Mouse (Mus musculus) bone marrow macrophage, adult 2 months (primary cell): ENCODE results near the gene Samd10. TPM values are rescaled to one million over a fixed set of nuclear protein-coding genes. Genes with fewer than 3 reads are reported as not detected.
A peak's percentile ranks its signal among the peaks of the same experiment; 100 is the strongest.

Experiments
- H3K27ac ChIP-seq: 2 replicates; pipeline ENCODE4 v1.5.1; 2012; ENCODE audit warnings: low read depth, low read length; ENCODE audit not compliant: insufficient read depth
- H3K4me1 ChIP-seq: 2 replicates; pipeline ENCODE4 v1.6.1; 2012; ENCODE audit warnings: low read length; ENCODE audit not compliant: control insufficient read depth, insufficient read depth
- H3K4me3 ChIP-seq: 2 replicates; pipeline ENCODE4 v1.5.1; 2012; ENCODE audit warnings: mild to moderate bottlenecking, low read length, moderate library complexity; ENCODE audit not compliant: insufficient read depth
- CTCF ChIP-seq: IDR thresholded peaks from 2 replicates; pipeline ENCODE4 v1.5.1; 2012; ENCODE audit warnings: low read depth, mild to moderate bottlenecking, low read length, moderate library complexity
- POLR2A ChIP-seq: IDR thresholded peaks from 2 replicates; pipeline ENCODE4 v1.6.1; 2012; ENCODE audit warnings: mild to moderate bottlenecking, low read depth, low read length, borderline replicate concordance
- polyA plus RNA-seq: library from polyadenylated mRNA; stranded (reverse); fragments of >200 nt; gene quantifications from 2 replicates; pipeline ENCODE4 v1.2.4, GENCODE M21; 2012; ENCODE audit not compliant: missing spikeins, insufficient read depth, insufficient read length

Gene Samd10
- 5.0 and 5.3 TPM in 2 replicates for polyA plus RNA-seq

- Histone ChIP-seq H3K27ac (peak within 1 kb of the TSS; percentile 22), H3K4me3 (peak within 1 kb of the TSS; percentile 63), H3K4me1 (peaks cover 18% of the 10 kb centered on the region)
- TF ChIP-seq CTCF (no peak), POLR2A (no peak)
These were observed at the start of gene Samd10 for GRCm38 (mm10) chr2:181598454-181599351. Gene Samd10 (minus strand): TSS chr2:181599212.

DNA sequence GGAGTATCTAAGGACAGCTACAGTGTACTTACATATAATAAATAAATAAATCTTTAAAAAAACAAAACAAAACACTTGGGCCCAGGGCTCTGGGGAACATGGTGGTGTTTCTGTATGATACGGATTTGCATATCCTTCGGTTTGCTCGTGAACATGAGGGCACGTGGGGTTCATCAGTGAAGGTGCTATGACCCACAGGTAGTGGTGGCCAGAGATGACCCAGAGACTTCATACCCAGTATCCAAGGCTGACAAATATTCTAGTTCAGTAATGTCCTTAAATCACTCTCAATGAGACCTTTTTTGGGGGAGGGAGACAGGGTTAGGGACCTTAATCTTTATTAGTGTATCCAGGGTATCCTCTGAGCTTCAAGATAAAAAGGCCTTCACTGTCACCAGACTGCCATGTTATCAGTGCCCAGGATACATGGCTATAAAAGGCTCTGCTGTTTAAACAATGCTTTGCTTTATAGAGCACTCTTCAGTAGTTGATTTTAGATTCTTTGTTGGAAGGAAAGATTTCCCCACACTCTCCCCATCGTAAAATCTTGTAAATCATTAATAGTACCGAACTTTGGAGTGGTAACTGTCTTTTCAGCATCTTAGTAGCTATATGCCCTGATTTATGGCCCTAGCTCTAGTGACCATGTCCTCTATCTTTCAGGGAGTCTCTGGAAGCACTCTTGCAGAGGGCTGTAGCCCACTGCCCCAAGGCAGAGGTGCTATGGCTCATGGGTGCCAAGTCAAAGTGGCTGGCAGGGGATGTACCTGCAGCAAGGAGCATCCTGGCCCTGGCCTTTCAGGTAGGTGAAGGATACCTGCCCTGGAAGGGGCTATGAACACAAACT, 47.8 kb upstream of the Samd10 start:
- Histone ChIP-seq H3K4me3 (no peak overlapping the region), H3K4me1 (no peaks in the 10 kb centered on the region), H3K27ac (no peak overlapping the region)
- TF ChIP-seq CTCF: no peak
- no peak for TF ChIP-seq POLR2A

DNA sequence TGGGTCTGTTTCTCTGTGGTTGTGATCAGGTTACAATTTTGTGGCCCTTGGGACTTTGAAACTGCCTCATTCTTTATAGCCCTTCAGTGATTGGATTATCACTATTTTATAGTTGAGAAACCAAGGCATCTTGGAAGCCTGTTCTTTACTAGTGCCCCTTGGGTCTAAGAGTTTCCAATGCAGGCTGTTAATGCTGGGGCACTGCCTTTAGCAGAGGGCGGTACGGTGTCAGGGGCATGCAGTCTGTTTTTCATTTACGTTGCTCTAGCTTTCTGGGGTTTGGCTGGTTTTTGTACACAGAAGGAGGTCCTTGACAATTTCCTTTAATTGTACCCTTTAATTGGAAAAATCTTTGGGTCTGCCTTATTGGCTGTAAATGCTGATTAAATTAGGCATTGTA, 46.7 kb upstream of the Samd10 start:
- no peak overlapping the region for H3K4me3 ChIP-seq
- peaks cover 3% of the 10 kb centered on the region for H3K4me1 ChIP-seq
- no peak for TF ChIP-seq CTCF
- TF ChIP-seq POLR2A: no peak
- no peak overlapping the region for H3K27ac ChIP-seq

GRCm38 (mm10) chr2:181644361-181644760, 45.3 kb upstream of the Samd10 start:
- 0 out of 2 replicates have a peak, but pooled peaks have one; percentile 29 for TF ChIP-seq CTCF
- TF ChIP-seq POLR2A: no peak

GRCm38 (mm10) chr2:181635865-181636264, 36.9 kb upstream of the Samd10 start:
- no peak for TF ChIP-seq POLR2A
- no peak for TF ChIP-seq CTCF
- Histone ChIP-seq H3K27ac (no peak overlapping the region), H3K4me3 (no peak overlapping the region), H3K4me1 (peaks cover 4% of the 10 kb centered on the region)

More at GRCm38 (mm10) chr2:181644361-181644760, 45.3 kb upstream of the Samd10 start:
- no peak overlapping the region for H3K4me3 ChIP-seq
- peaks cover 6% of the 10 kb centered on the region for H3K4me1 ChIP-seq
- no peak overlapping the region for H3K27ac ChIP-seq

GRCm38 (mm10) chr2:181632624-181633023, 33.6 kb upstream of the Samd10 start:
- Histone ChIP-seq H3K27ac (no peak overlapping the region), H3K4me3 (no peak overlapping the region), H3K4me1 (no peaks in the 10 kb centered on the region)
- TF ChIP-seq POLR2A: no peak

DNA sequence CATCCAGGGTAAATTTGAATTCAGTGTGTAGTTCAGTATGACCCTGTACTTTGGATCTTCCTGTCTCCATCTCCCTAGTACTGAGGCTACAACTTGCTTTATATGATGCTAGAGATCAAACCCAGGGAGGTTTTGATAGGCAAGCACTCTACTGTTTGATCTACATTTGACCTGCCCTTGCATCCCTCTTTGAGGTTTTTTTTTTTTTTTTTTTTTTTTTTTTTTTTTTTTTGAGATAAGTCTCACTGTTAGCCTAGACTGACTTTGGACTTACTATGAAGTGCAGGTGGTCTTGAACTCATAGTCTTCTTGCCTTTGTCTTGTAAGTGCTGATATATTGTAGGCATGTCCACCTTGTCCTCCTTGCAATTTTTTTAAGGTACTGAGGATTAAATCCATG, 29.5 kb upstream of the Samd10 start:
- no peaks in the 10 kb centered on the region for H3K4me1 ChIP-seq
- TF ChIP-seq POLR2A (no peak), CTCF (no peak)
- H3K4me3 ChIP-seq: no peak overlapping the region
- H3K27ac ChIP-seq: no peak overlapping the region

DNA sequence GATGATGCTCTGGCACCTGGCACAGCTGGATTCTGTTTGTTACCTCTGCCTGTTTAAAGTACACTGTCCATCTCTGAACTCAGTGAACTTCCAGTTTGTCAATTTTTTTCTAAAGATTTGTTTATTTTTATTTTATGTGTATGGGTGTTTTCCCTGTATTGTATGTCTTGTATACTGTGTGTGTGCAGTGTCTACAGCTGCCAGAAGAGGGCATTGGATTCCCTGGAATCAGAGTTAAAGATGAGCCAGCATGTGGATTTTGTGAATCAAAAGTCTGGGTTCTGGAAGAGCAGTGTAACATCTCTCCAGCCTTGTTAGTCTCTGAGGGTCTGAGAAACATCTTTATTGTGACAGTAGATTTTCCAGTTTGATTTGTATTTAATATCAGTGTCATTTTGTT, 24.4 kb upstream of the Samd10 start:
- Histone ChIP-seq H3K27ac (no peak overlapping the region), H3K4me1 (no peaks in the 10 kb centered on the region), H3K4me3 (no peak overlapping the region)
- TF ChIP-seq CTCF (no peak), POLR2A (no peak)

GRCm38 (mm10) chr2:181618761-181619495, 19.9 kb upstream of the Samd10 start:
- no peaks in the 10 kb centered on the region for H3K4me1 ChIP-seq
- no peak overlapping the region for H3K27ac ChIP-seq
- TF ChIP-seq POLR2A (no peak), CTCF (no peak)
- H3K4me3 ChIP-seq: no peak overlapping the region
